Mouse (Mus musculus): ENCODE results near the gene Lrwd1.
"Not testable (repeated sequence)": the region's sequence is repeated elsewhere in the genome, so short reads cannot be mapped to it uniquely, and the experiment has no call there.

The Lrwd1 gene

DNA sequence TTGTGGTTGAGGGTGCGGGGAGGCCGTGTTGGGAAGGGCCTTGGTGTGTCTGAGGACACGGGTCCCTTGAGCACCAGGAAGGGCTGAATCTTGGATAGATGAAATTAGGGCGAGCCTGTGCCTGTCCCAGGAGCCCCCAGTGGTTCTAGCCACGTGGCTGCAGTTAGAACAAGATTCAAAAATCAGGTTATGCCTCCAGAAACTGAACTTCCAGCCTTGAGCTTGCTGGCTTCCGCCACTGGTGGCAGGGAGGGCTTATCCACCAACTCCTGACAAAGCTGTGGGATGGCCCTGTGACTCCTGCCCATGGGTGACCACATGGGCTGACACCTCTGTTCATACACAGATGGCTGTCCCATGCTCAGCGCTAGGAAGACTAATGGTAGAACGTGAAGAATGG is 11.8 kb upstream of the Lrwd1 start:
- DNase-seq (ENCODE audit: low read depth, low spot score) = no peak

DNA sequence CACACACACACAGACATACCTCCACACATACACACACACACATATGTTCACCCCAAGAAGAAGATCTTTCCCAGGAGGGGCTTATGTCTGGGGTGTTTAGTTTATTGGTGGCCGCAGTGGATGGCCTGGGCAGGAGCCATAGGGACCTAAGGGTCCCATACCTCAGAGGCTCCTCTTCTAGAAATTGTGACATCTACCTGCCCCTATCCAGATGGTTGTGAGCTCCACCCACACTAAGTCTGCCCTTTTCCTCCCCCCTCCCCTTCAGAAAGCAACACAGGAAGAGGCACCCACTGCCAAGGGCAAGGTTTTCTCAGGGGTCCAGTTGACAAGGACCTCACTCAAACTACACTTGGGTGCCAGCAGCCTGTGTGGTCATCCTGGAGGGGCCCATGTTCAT is 11.1 kb upstream of the Lrwd1 start:
- no peak for DNase-seq (ENCODE audit: low read depth, low spot score)

GRCm38 (mm10) chr5:136144606-136145430 is 8.9 kb upstream of the Lrwd1 start:
- DNase-seq (ENCODE audit: low read depth, low spot score) = no peak

- DNase-seq (ENCODE audit: low read depth, low spot score) = no peak
These were observed 7.4 kb upstream of the Lrwd1 start for GRCm38 (mm10) chr5:136143161-136143755.

DNA sequence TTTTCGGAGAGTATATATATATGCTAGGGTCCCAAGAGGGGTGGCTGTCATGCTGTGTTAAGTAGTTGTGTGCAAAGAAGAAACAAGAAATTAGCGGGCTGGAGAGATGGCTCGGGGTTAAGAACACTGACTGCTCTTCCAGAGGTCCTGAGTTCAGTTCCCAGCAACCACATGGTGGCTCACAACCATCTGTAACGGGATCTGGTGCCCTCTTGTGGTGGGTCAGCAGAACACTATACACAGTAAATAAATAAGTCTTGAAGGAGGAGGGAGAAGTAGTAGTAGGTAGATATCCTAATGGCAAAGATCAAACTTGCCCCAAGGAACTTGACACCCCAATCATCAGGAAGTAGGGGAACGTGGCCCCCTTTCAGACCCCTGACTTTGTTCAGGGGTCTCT is 6.9 kb upstream of the Lrwd1 start:
- no peak for DNase-seq (ENCODE audit: low read depth, low spot score)

DNA sequence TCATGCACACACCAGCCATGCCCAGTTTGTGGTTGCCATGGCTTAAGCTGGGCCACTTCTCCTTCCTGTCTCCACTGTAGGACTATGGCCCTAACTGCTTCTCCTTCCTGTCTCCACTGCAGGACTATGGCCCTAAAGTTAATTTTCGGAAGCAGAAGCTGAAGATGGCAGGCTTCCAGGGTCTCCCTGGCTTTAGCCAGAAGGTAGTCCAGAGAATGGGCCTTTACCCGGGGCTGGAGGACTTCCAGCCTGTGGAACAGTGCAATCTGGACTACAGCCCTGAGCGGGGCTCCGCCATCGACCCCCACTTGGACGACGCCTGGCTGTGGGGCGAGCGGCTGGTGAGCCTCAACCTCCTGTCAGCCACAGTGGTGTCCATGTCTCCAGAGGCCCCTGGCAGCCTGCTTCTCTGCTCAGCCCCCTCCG is 4.2 kb upstream of the Lrwd1 start:
- no peak for DNase-seq (ENCODE audit: low read depth, low spot score)

DNA sequence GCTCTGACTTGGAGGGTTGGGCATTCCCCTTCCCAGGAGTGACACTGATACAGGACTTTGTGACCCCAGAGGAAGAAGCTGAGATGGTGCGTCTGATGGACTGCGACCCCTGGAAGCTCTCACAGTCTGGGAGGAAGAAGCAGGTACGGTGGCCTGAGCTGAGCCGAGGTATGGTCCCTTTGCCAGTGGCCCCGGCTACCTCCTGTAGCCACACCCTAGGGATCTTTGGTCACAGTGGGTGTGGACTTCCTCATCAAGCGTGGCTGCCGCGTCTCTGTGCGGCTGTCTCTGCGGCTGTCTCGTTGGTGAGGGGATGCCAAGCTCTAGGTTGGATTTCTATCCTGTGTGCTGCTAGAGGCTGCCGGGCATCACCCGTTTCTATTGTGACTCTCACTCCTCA is 3.5 kb upstream of the Lrwd1 start:
- DNase-seq (ENCODE audit: low read depth, low spot score) = no peak

GRCm38 (mm10) chr5:136137658-136138274 is 1.9 kb upstream of the Lrwd1 start:
- peak; percentile 36 for DNase-seq (ENCODE audit: low read depth, low spot score)

- DNase-seq (ENCODE audit: low read depth, low spot score) = no peak
These were observed 567 bp upstream of the Lrwd1 start for GRCm38 (mm10) chr5:136136292-136136990.

DNA sequence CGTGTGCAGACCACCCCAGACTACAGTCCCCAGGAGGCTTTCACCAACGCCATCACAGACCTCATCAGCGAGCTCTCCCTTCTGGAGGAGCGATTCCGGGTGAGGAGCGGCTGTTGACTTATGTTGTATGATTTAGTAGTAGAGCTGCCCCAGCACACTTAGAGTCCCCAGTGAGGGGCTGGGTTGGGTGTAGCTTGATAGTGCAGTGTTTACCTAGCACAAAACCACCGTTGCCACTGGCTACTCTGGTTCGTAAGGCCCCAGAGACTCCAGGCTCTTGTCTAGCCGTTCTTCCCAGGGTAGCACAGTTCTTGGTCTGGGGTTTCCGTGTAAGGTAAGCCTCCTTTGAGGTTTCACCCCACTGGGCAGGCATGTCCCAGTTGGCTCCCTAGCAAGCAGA is 13.7 kb downstream of the Lrwd1 start:
- DNase-seq (ENCODE audit: low read depth, low spot score) = no peak

DNA sequence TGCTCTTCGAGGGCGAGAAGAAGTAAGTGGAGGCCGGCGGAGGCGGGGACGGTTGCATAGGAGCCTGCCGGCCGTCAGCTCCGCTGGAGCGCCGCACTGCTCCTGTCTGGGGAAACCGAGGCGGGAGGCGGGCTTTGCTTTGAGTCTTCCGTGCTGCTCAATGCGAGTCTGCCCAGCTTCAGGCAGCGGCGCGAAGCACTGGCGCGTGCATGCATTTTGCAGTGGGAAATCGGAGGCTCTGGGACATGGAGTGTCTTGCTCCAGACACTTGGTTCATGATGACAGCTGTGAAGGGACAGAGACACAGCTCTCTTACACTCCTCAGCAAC is 19.1 kb downstream of the Lrwd1 start:
- DNase-seq (ENCODE audit: low read depth, low spot score) = no peak

DNA sequence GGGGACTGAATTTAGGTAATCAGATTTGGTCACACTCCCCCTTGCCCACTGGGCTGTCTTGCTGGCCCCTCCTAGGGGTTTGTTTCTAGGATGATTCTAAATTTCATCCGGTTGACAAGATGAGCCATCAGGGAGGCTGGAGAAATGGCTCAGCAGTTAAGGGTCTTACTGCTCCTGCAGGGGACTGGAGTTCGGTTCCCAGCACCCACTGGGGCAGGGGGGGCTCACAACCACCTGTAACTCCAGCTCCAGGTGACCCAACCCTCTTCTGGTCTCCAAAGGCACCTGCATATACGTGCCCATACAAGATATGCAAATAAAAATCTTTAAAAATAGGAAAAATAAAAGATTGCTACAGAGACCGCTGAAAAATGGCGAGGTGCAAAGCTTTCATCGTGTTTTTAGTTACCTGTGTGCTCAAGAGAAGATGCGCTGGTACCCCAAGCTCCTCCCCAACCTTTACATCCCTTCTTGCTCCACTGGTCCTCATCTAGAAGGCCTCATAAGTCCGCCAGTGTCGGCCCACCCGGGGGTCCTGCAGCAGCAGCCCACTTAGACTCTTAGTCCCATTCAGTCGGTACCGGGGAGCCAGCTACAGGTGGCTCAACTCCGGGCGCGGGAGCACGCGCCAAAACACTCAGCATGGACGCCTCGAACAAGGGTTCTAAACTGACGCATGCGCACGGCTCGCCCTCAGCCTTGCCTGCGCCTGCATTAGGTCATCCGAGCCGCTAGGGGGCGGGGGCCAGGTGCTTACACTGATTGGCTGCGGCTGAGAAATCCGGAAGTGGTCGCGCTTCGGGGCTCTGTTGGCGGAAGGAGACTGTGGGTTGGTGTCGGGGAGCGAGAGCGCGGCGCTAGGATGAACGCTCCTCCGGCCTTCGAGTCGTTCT is 19.7 kb downstream of the Lrwd1 start, which contains the start of gene Polr2j:
Gene Polr2j, plus strand, starts transcription at position 741 of the 893 bp plus-strand sequence.
- DNase-seq (ENCODE audit: low read depth, low spot score) = peak; percentile 94

- DNase-seq (ENCODE audit: low read depth, low spot score) = not testable (repeated sequence)
These were observed 22.3 kb downstream of the Lrwd1 start for GRCm38 (mm10) chr5:136113546-136113945.

- no peak for DNase-seq (ENCODE audit: low read depth, low spot score)
These were observed 26.8 kb downstream of the Lrwd1 start for GRCm38 (mm10) chr5:136109042-136109441.

GRCm38 (mm10) chr5:136108486-136108885 is 27.4 kb downstream of the Lrwd1 start:
- DNase-seq (ENCODE audit: low read depth, low spot score) = no peak

- DNase-seq (ENCODE audit: low read depth, low spot score) = peak; percentile 17
These were observed 31.4 kb downstream of the Lrwd1 start for GRCm38 (mm10) chr5:136104511-136104910.

- peak; percentile 67 for DNase-seq (ENCODE audit: low read depth, low spot score)
These were observed 33.6 kb downstream of the Lrwd1 start for GRCm38 (mm10) chr5:136102099-136102820.

DNA sequence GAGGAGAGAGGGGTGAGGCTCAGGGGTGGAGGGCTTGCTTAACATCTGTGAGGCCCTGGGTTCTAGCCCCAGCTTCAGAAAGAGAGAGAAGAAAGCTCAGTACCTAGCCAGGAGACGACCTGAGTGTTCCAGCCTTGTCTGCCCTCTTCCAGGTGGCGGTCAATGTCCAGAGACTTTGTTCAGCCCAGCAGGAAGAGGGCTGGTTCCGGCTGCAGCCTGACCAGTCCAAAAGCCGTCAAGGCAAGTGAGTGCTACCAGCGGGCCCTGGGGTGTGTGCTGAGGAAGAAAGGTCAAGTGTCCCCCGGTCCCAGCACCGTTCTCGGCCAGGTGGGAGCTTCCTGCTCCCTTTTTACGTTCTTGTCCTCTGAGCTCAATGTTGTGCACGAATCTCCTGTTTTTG is 37.3 kb downstream of the Lrwd1 start:
- DNase-seq (ENCODE audit: low read depth, low spot score) = no peak

DNA sequence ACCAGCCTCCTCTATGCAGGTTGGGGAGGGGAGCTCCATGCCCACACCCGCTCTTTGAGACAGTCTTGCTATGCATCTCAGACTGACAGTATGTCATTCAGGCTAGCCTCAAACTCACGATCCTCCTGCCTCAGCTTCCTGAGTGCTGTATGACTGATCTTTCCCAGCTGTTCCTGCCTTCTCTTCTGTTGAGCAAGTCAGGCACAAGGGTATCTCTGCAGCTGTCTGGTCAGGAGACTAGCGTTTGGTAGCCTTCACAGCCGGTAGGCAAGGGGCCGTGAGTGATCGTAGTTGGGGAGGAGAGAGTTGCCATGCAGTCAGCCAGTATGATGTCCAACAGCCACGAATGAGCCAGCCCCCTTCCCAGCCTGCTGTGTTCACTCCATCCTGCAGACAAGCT is 40.8 kb downstream of the Lrwd1 start:
- no peak for DNase-seq (ENCODE audit: low read depth, low spot score)

DNA sequence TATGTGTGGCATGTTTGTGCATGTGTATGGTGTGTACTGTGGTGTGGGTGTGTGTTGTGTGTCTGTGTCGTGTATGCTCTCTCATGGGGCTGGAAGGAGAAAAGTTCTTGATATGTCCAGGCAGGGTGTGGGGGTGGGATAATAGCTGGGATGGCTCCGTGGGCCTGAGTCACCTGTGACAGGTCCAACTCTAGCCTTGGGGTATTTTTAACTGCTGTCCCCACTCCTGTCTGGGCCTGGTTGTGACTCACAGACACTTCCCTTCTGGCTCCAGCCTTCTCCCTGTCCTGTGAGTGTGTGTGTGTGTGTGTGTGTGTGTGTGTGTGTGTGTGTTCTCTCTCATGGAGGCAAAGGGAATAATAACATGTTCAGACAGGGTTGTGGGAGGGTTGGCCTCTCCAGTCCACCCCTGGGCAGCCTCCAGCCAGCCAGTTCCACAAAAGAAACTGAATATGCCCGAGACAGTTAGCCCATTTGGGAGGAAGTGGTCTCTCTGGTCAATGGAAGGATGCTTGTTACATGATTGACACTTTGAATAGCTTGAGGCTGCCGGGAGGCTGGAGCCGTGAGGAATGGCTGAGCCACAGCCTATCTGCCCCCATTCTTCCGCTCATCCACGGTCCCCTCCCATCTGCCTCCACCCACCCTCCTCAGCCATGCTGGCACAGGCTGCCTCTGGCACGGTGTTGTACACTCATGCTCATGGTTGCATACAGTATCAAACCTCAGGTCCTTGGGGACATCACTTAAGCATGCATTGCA is 41.4 kb downstream of the Lrwd1 start:
- DNase-seq (ENCODE audit: low read depth, low spot score) = no peak

Data from embryo, embryonic 11.5 days (tissue).